Mouse (Mus musculus) erythroblast, embryonic 14.5 days (primary cell): ENCODE measurements around the gene Atp6v0b.

Experiments used
- GATA1 ChIP-seq: IDR thresholded peaks from 2 replicates; pipeline ENCODE4 v1.6.1; 2012; ENCODE audit warnings: low read length, inconsistent platforms, mixed read lengths
- TAL1 ChIP-seq: IDR thresholded peaks from 3 replicates; pipeline ENCODE4 v1.6.1; 2012; ENCODE audit warnings: low read length, inconsistent platforms, mixed read lengths

DNA sequence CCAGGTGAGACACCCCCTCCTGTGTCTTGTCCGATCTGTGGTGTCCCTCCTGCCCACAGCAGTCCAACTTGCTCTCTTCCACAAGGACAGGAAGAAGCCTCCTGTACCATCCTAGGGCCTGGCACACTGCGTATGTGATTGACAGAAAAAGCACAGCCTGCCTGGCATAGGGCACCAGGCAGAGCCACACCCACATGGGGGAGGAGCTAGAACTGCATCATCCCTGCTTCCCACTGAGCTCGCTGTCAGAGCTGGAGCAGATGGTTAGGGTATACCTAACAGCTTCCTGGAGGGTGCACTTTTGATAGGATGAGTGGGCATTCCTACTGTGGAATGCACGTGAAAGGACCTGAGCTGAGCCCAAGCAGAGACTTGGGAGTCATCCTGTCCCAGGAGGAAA is 24.3 kb downstream of the Atp6v0b start:
- no peak for TF ChIP-seq TAL1
- no peak for TF ChIP-seq GATA1
